Mouse (Mus musculus) liver, postnatal 0 days (tissue): ENCODE measurements around the gene Carm1.

ENCODE experiments used
- CTCF ChIP-seq: sonication (generic); IDR thresholded peaks from 2 replicates; pipeline ENCODE4 v1.5.1; 2016; ENCODE audit warnings: antibody characterized with exemption, low read depth
- EP300 ChIP-seq: IDR thresholded peaks from 2 replicates; pipeline ENCODE4 v1.6.1; 2016; ENCODE audit warnings: antibody characterized with exemption, low read depth, mild to moderate bottlenecking

DNA sequence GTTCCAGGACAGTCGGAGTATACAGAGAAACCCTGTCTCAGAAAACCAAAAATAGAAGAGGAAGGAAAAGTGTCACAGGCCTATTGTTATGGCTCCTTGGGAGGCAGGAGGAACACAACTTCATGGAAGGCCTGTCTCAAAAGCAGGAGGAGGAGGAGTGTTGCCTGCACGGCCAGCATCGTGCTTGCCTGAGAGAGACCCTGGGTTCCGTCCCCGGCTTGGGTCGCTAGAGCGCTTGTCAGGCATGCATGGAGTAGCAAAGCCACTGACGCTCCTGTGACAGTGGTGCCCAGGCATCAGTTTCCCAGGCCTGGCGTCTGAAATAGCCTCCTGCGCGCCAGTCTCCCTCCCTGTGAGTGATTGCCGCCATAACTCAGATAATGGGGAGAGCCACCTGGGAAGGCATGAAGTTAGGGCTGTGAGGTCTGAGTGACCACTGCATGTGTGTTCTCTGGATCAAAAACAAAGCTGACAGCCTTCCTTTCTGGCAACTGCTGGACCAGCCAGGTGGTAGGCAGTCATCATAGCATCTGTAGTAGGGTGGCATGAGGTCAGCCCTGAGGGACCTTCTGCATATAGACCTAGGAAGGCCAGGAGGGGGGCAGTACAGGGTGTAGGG, 48.3 kb upstream of the Carm1 start:
- TF ChIP-seq CTCF (no peak), EP300 (no peak)
